Mouse (Mus musculus) cerebellum, adult 2 months (tissue): ENCODE data around the gene 1700047I17Rik2.
"Not testable (repeated sequence)": the region's sequence is repeated elsewhere in the genome, so short reads cannot be mapped to it uniquely, and the experiment has no call there.

Experiments used
- CTCF ChIP-seq: fragments of 200-500 bp; IDR thresholded peaks from 2 replicates; pipeline ENCODE4 v1.5.1; 2011; ENCODE audit warnings: low read depth, mild to moderate bottlenecking, control low read depth, low read length, moderate library complexity, borderline replicate concordance; ENCODE audit not compliant: insufficient read depth
- POLR2A ChIP-seq: fragments of 200-500 bp; IDR thresholded peaks from 2 replicates; pipeline ENCODE4 v1.6.1; 2011; ENCODE audit warnings: low read length, control low read depth, borderline replicate concordance; ENCODE audit not compliant: insufficient read depth

DNA sequence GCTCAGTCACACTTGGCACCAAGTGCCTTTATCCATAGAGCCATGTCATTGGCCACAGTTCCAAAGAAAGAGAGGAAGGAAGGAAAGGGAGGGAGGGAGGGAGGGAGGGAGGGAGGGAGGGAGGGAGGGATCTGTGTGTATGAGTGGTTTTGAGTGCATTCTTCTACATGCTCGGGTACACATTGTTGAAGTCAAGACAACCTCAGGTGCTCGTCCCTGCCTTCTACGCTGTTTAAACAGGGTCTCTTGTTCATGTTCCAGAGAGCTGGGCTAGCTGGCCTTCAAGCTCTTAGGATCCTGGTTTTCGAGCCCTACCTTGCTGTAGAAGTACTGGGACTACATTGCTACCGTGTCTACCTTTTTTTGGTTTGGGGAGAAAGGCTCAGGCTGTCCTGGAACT lies 64.0 kb downstream of the 1700047I17Rik2 start:
- not testable (repeated sequence) for TF ChIP-seq CTCF, POLR2A
